Mouse (Mus musculus): ENCODE results near the gene Ankmy2. TPM values are rescaled to one million over a fixed set of nuclear protein-coding genes. Genes with fewer than 3 reads are reported as not detected.

The Ankmy2 gene
- polyA plus RNA-seq, 1 experiment: 43.1 TPM

- TF ChIP-seq CTCF (IDR thresholded peaks at IDR 0.05; ENCODE audit: extremely low read depth, insufficient read depth, low read length) (no peak), POLR2A (IDR thresholded peaks at IDR 0.05; ENCODE audit: extremely low read depth, insufficient read depth, low read length) (no peak)
- no peaks in the 10 kb centered on the region for H3K4me1 ChIP-seq (ENCODE audit: control insufficient read depth, insufficient read depth, low read length)
- H3K4me3 ChIP-seq (ENCODE audit: insufficient read depth, low read length): no peak overlapping the region
- no peak overlapping the region for H3K27ac ChIP-seq (ENCODE audit: insufficient read depth, low read length)
These were observed 59.3 kb downstream of the Ankmy2 start for GRCm38 (mm10) chr12:36216230-36216629.

- Histone ChIP-seq H3K4me1 (ENCODE audit: control insufficient read depth, insufficient read depth, low read length) (no peaks in the 10 kb centered on the region), H3K4me3 (ENCODE audit: insufficient read depth, low read length) (no peak overlapping the region), H3K27ac (ENCODE audit: insufficient read depth, low read length) (no peak overlapping the region)
- TF ChIP-seq POLR2A (IDR thresholded peaks at IDR 0.05; ENCODE audit: extremely low read depth, insufficient read depth, low read length): no peak
- TF ChIP-seq CTCF (IDR thresholded peaks at IDR 0.05; ENCODE audit: extremely low read depth, insufficient read depth, low read length): no peak
These were observed 60.0 kb downstream of the Ankmy2 start for GRCm38 (mm10) chr12:36216905-36217304.

GRCm38 (mm10) chr12:36224392-36224791 is 67.5 kb downstream of the Ankmy2 start:
- no peak for TF ChIP-seq CTCF (IDR thresholded peaks at IDR 0.05; ENCODE audit: extremely low read depth, insufficient read depth, low read length)
- TF ChIP-seq POLR2A (IDR thresholded peaks at IDR 0.05; ENCODE audit: extremely low read depth, insufficient read depth, low read length): no peak
- H3K4me3 ChIP-seq (ENCODE audit: insufficient read depth, low read length): no peak overlapping the region
- H3K4me1 ChIP-seq (ENCODE audit: control insufficient read depth, insufficient read depth, low read length): no peaks in the 10 kb centered on the region
- H3K27ac ChIP-seq (ENCODE audit: insufficient read depth, low read length): no peak overlapping the region

- H3K27ac ChIP-seq (ENCODE audit: insufficient read depth, low read length): no peak overlapping the region
- no peaks in the 10 kb centered on the region for H3K4me1 ChIP-seq (ENCODE audit: control insufficient read depth, insufficient read depth, low read length)
- no peak for TF ChIP-seq CTCF (IDR thresholded peaks at IDR 0.05; ENCODE audit: extremely low read depth, insufficient read depth, low read length)
- TF ChIP-seq POLR2A (IDR thresholded peaks at IDR 0.05; ENCODE audit: extremely low read depth, insufficient read depth, low read length): no peak
- no peak overlapping the region for H3K4me3 ChIP-seq (ENCODE audit: insufficient read depth, low read length)
These were observed 74.5 kb downstream of the Ankmy2 start for GRCm38 (mm10) chr12:36231386-36231785.

GRCm38 (mm10) chr12:36241171-36241570 is 84.3 kb downstream of the Ankmy2 start:
- no peak overlapping the region for H3K27ac ChIP-seq (ENCODE audit: insufficient read depth, low read length)
- no peak overlapping the region for H3K4me3 ChIP-seq (ENCODE audit: insufficient read depth, low read length)
- H3K4me1 ChIP-seq (ENCODE audit: control insufficient read depth, insufficient read depth, low read length): no peaks in the 10 kb centered on the region
- TF ChIP-seq CTCF (IDR thresholded peaks at IDR 0.05; ENCODE audit: extremely low read depth, insufficient read depth, low read length): no peak
- TF ChIP-seq POLR2A (IDR thresholded peaks at IDR 0.05; ENCODE audit: extremely low read depth, insufficient read depth, low read length): no peak

Other genes with a start within 250 kb of the Ankmy2 start
- not detected in 2 replicates for gene Agr3, start 231.5 kb upstream of the Ankmy2 start, polyA plus RNA-seq (2012; rRNA removed)
- gene Agr2, start 164.2 kb upstream of the Ankmy2 start, polyA plus RNA-seq (2012; rRNA removed): 0.15 and 0.28 TPM in 2 replicates
- gene Tspan13, start 114.6 kb upstream of the Ankmy2 start, polyA plus RNA-seq (2012; rRNA removed): 168 and 176 TPM in 2 replicates
- gene Bzw2, start 966 bp downstream of the Ankmy2 start, polyA plus RNA-seq (2012; rRNA removed): 37.2 and 39.3 TPM in 2 replicates
- not detected in 2 replicates for gene Lrrc72, start 96.3 kb downstream of the Ankmy2 start, polyA plus RNA-seq (2012; rRNA removed)
- gene Sostdc1, start 157.0 kb downstream of the Ankmy2 start, polyA plus RNA-seq (2012; rRNA removed): 0.63 and 0.83 TPM in 2 replicates
- gene Ispd, start 224.3 kb downstream of the Ankmy2 start, polyA plus RNA-seq (2012; rRNA removed): 4.8 and 5.2 TPM in 2 replicates
- 1.0 and 1.1 TPM in 2 replicates for gene D630036H23Rik, start 225.1 kb downstream of the Ankmy2 start, polyA plus RNA-seq (2012; rRNA removed)